Mouse (Mus musculus) thymus, postnatal 4 days (tissue): Measurements from ENCODE around the gene Pax3.

ENCODE experiments used
- DNase-seq: peaks from one replicate; pipeline ENCODE4 v3.0.0; 2021

Pax3 gene

DNA sequence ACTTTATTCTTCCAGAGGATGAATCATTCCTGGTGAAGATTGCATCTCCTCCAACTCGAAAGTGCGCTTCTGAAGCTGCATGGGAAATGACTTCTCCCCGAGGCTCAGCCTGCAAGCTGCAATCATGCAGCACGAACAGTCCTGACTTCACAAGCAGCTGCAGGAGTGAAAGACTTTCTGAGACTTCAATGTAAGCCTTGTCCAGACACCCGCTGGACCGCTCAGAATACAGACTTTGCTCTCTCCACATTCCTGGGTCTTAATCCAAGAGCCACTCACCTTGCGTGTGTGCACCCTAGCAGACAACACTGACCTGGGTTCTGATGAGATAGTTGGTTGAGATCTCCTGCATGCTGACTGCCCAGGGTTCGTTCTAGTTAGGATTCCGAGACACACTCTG, 26.2 kb downstream of the Pax3 start:
- DNase-seq, result no peak

- no peak for DNase-seq
These were observed 28.1 kb downstream of the Pax3 start for GRCm38 (mm10) chr1:78168796-78169195.

DNA sequence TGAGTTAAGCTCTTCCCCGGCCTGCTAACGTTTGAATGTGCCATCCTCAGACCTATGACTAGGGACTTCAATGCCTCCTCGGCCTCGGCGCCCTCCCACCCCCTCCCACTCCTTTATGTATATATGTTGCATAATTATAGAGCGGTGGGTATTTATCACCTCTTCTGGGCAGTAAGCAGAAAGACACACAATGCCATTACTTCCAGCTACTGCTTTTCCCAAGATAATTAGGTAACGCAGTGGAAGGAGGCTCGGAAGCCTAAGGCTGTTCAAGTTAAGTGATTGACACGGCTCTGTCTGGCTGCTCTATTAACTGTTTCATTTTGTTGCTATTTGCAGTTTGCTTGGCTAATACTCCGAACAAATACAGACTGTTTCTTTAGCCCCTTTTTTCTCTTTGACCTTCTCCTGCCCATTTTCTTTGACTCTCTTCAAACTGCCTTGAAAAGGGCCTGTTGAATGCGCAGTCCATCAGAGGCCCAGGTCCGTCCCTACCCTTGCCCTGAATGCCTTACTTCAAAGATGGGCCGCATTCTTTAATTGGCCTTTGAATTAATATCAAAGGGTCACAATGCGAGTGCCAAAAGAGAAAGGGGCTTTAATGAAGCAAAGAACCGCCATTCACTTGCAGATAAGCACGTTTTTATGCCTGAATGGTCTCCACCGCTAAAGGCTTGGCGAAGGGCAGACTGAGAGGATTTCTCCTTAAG, 29.2 kb downstream of the Pax3 start:
- no peak for DNase-seq

GRCm38 (mm10) chr1:78161745-78162144, 35.2 kb downstream of the Pax3 start:
- DNase-seq, result no peak

DNA sequence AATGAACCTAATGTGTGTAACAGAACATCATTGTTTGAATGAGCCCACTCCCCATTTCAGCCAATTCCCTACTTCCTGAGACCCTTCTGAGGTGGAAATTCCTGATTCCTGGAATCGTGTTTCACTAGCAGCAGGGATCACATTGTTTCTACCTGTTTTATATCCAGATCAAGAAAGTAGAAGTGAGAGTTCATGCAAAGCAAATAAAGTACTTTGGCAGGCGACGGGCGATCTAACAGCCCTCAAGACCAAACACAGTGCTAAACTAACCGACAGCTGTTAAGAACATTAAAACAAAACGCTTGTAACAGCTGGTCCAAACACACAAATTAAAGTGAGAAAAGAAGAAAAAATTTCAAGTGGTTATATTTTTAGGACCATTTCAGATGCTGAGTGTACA, 39.0 kb downstream of the Pax3 start:
- DNase-seq, result no peak

- no peak for DNase-seq
These were observed 41.1 kb downstream of the Pax3 start for GRCm38 (mm10) chr1:78155796-78156195.

- DNase-seq, result no peak
These were observed 48.8 kb downstream of the Pax3 start for GRCm38 (mm10) chr1:78148011-78148623.

GRCm38 (mm10) chr1:78143403-78143802, 53.5 kb downstream of the Pax3 start:
- no peak for DNase-seq

GRCm38 (mm10) chr1:78142912-78143311, 54.0 kb downstream of the Pax3 start:
- DNase-seq, result no peak

DNA sequence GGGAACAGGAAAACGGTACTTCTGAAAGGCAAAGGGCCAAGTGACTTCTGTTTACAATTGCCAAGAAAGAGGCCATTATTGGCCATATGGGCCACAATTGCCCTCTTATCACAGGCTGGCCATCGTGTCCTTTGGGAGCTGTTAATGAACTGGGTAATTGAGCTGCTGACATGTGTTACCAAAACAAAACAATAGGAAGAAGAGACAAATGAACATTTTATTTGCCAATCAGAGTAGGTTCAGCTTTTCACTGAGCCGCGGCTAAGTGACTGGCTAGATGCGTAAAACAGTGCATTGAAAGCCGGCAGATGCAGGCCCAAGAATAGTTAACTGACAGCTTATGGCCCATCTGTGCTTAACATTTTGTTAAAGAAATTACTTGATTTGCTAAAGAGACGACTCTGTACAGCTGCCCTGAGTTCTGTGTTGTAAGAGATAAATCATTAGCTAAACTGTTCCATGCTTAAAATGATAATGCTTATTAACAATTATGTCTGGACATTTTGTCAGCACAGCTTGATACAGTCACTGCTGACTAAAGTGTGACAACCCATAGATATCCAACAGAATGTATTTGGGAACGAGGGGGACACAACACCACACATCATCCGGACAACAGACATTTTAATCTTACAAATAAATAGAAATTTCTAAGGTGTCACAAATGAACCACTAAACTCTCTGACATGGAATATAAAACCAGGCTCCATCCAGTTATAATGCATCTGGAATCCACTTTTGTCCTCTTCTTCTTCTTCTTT, 55.0 kb downstream of the Pax3 start:
- DNase-seq, result no peak

- no peak for DNase-seq
These were observed 55.6 kb downstream of the Pax3 start for GRCm38 (mm10) chr1:78141314-78141713.

DNA sequence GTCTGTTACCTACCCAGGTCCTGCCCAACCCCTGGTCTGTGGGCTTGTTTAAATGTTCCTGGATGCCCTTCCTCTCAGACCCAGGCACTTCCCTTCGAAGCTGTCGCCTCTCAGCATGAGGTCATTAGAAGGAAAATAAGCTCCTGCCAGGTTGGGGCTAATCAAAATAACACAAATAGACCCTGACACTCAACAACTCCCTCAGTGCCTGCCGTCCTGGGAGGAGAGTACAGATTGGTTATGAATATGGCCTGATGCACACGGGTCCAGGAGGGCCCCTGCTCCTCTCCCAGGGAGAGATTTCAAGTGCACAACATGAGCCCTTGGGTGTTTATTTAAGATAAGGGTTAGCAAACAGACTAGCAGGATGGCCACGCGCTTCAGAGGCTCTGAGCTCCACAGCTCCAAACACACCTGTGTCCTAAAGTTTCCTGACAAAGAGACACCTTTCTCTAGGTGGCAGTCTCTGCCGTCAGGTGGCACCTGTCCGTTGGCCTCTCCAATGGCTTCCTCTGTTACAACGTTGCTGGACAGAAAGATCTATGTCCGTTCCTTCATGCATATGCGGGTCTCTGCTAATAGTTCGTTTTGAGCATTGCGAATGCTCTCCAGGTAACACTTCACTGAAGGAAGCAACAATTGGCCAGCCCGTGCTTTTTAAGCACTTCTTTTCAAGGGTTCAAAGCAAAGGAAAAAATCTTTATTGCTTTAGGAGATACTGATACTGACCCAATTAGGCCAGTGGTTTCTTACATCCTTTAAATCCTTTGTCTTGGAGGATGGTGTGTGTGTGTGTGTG, 56.2 kb downstream of the Pax3 start:
- DNase-seq, result no peak

DNA sequence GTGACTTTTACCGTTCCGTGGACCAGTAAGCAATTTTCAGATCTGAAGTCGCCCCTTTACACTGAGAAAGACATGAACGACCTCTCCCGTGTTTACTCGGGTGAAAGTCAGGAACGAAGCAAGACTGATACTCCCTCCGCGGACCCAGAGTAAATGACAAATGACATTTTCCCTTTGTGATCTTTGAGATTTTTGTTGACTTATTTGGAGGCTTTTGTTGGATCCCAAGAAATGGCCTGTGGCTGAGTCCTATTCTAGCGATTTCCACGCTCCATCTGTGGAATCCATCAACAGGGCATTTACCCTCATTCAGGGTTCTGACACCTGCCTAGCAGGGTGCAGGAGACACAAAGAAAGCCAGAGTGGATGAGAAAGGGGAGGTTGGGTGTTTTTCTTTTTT, 57.6 kb downstream of the Pax3 start:
- DNase-seq, result no peak

- no peak for DNase-seq
These were observed 67.7 kb downstream of the Pax3 start for GRCm38 (mm10) chr1:78129267-78129666.

DNA sequence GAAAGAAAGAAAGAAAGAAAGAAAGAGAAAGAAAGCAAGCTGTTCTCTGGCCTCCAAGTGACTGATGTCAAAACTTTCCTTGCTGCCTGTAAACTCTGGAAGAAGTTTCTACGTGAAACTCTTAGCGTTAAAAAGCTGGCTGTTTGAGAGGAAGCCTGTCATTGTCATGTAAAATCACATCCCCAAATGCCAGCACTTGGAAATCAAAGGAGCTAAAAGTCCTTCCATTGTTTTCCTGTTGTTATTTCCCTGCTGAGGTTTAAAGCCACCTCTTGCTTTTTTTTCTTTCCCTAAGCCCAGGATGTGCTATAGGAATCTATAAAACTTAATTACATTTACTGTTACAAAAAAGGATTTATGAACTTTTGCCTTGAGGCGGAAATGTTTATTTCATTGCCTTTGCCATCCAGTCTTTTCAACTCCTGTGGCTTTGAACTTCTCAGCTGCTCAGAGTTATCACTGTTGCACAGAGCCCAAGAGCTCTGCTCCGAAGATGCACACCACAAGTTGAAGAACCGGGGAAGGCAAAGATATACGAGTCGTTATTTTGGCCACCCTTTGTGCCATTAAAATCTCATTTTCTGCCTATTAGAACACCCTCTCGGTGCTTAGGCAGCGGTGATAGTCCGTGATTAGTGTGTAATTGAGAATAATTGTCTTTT, 76.9 kb downstream of the Pax3 start:
- DNase-seq, result no peak

DNA sequence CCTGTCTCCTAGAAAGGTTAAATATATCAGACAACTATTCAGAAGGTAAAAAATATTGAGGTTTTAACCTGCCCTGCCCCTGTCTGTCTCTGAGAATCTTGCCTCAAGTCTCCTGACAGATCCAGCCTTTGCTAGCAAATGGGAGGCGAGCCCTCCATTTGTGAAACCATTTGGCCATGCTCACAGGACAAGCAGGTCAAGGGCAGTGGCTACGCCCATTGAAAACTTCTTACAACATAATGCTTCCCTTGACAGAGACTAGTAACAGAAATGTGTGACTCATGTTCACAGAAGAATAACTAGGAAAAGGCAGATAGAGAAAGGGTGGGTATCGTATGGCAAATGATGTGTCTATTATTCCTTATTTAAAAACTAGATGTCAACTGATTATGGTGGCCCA, 80.9 kb downstream of the Pax3 start:
- DNase-seq, result no peak

- DNase-seq, result no peak
These were observed 86.6 kb downstream of the Pax3 start for GRCm38 (mm10) chr1:78110311-78110710.

GRCm38 (mm10) chr1:78103511-78103910, 93.4 kb downstream of the Pax3 start:
- DNase-seq, result no peak

DNA sequence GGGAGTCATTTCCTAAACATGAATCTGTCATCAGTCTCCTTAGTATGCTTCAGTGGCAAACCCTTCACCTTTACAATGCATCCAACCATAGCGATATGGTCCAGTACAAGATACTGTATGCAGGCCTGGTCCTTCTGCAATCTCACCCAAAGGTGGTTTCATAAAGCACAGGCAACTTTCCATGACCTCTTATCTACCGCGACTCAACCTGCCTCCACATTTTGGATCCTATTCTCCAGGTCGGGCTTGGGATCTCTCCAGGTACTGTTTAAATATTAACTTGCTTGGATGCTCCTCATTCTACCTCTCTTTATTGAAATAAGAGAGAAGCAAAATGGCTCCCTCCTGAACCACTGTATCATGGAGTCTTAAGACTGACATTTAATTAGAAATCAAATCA, 103.3 kb downstream of the Pax3 start:
- DNase-seq, result no peak

GRCm38 (mm10) chr1:78088646-78089045, 108.3 kb downstream of the Pax3 start:
- no peak for DNase-seq

DNA sequence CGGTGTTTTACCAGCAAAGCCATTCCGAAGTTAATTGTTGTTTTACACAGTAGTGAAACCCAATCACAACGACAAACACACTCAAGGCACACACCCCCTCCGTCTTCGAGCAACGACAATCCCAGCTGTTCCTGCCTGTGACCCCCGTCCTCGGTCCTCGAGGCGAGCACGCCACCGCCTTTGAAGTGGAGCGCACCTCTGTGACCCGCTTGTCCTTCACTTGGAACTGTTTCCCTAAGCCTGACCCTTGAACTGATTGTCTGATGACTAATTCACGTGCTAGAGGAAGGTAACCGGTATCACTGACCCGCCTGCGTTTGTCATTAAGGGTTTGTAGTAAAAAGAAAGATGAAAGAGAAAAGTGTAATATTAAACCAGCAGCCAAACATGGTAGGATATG, 115.2 kb downstream of the Pax3 start:
- no peak for DNase-seq

DNA sequence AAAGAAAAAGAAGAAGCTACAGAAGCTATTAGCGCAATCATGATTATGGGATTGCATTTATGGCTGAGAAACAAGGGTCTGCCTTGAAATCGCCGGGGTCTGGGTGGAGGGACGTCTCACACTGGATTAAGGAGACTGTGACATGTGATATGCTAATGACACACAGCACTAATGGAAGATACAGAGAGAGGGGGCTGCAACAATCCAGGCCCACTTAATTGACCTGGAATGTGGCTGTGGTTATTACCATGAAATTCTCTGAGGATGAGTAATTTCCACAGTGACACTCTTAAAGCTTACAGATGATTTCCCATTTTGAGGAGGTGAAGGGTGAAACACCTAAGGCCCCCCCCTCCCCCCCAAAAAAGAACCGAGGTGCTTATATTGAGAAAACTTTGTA, 136.1 kb downstream of the Pax3 start:
- DNase-seq, result no peak

DNA sequence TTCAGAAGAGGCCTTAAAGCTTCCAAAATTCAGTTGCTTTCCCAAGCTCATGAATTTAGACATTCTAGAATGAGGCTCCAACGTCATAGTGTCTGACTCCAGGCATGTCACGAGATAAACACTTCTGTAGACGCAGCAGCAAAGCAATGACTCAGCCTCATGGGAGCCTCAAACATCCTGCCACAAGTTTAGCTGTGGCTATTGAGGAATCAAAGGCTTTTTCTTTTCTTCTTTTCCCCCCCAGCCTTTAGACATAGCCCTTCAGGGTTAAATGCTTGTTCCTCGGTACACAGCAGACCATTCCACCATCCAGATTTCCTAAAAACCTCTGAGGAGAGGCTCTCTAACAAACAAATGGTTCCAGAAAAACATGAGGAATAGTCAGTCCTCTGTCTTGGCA, 139.0 kb downstream of the Pax3 start:
- DNase-seq, result no peak
